Mouse (Mus musculus) ES-Bruce4 (cell line): Measurements from ENCODE around the gene Dnph1. TPM values are rescaled to one million over a fixed set of nuclear protein-coding genes. Genes with fewer than 3 reads are reported as not detected.

Experiments
- H3K27ac ChIP-seq: 2 replicates; pipeline ENCODE4 v1.5.1; 2012; ENCODE audit warnings: low read length, inconsistent platforms; ENCODE audit not compliant: insufficient read depth
- H3K27me3 ChIP-seq: 2 replicates; pipeline ENCODE4 v1.6.1; 2012; ENCODE audit warnings: mild to moderate bottlenecking, low read length, inconsistent platforms; ENCODE audit not compliant: control insufficient read depth, poor library complexity, insufficient read depth, severe bottlenecking
- H3K36me3 ChIP-seq: 2 replicates; pipeline ENCODE4 v1.6.1; 2012; ENCODE audit warnings: inconsistent platforms, mild to moderate bottlenecking, low read length, moderate library complexity; ENCODE audit not compliant: control insufficient read depth, poor library complexity, insufficient read depth, severe bottlenecking
- H3K4me1 ChIP-seq: one replicate; pipeline ENCODE4 v1.8.1; 2011; ENCODE audit warnings: low read length; ENCODE audit not compliant: control insufficient read depth, insufficient read depth
- H3K4me3 ChIP-seq: 2 replicates; pipeline ENCODE4 v1.5.1; 2011; ENCODE audit warnings: low read depth, mild to moderate bottlenecking, low read length
- H3K9ac ChIP-seq: 2 replicates; pipeline ENCODE4 v1.6.1; 2012; ENCODE audit warnings: low read depth, mild to moderate bottlenecking, inconsistent platforms; ENCODE audit not compliant: poor library complexity, severe bottlenecking
- H3K9me3 ChIP-seq: replicated peaks from 2 replicates; pipeline ENCODE4 v1.6.1; 2012; ENCODE audit warnings: mild to moderate bottlenecking, low read length, inconsistent platforms; ENCODE audit not compliant: control insufficient read depth, poor library complexity, insufficient read depth, severe bottlenecking
- CTCF ChIP-seq: IDR thresholded peaks from one replicate; pipeline ENCODE4 v1.8.1; 2011; ENCODE audit warnings: low read depth, low read length
- EP300 ChIP-seq: IDR thresholded peaks from 2 replicates; pipeline ENCODE4 v1.6.1; 2011; ENCODE audit warnings: low read depth, low read length; ENCODE audit not compliant: insufficient read depth
- POLR2A ChIP-seq: IDR thresholded peaks from one replicate; pipeline ENCODE4 v1.8.1; 2011; ENCODE audit warnings: low read length; ENCODE audit not compliant: insufficient read depth
- polyA plus RNA-seq: library from polyadenylated mRNA; stranded (reverse); fragments of >200 nt; gene quantifications from 2 replicates; pipeline ENCODE4 v1.2.4, GENCODE M21; 2011; ENCODE audit warnings: low read depth; ENCODE audit not compliant: missing spikeins, insufficient read depth, insufficient read length

Dnph1 gene
- polyA plus RNA-seq, 1 experiment: 24.1 TPM

DNA sequence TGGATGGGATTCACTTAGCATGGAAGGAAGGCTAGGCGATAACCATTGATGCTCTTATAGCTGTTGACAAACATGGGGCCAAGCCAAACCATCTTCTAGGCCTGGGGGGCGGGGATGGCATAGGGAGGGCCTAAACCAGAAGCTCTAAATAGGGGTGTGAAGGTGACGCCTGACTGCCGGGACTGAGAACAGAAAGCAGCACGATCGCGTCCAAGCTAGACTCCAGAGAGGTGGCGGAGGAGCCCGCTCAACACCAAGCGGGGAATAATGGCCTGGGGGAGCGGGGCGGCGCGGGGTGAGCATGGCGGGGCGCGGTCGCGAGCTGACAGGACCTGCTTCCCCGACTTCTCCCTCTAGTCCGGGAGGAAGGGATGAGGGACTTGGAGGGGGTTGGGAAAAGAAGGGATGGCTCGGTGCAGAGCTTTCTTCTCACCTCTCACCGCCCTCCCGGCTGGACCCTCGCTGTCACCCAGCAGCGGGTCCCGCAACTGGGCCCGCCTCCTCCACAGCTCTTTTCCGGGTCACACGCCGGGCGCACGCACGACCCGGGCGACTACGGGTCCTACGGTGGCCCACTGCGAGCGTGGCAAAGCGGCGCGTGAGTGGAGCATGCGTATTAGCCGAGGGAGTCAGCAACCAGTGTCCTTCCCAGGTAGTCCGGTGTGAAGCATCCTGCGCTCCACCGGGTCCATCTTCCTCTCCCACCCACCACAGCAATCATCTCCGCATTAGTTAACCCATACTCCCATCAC, 49.5 kb downstream of the Dnph1 start, which contains the start of gene Cul9:
TSS of gene Cul9 (minus strand) at position 576 of the 752 bp plus-strand sequence.
- Histone ChIP-seq H3K27ac (peak within 1 kb of the TSS; percentile 11; the same call in 1 of the 2 replicates), H3K4me3 (peak within 1 kb of the TSS; percentile 53), H3K9ac (peak within 1 kb of the TSS; percentile 54), H3K27me3 (no peaks in the 10 kb centered on the region), H3K9me3 (no peaks in the 10 kb centered on the region), H3K4me1 (peaks cover 6% of the 10 kb centered on the region), H3K36me3 (0 out of 2 replicates have a peak, but pooled peaks cover 4% of the 10 kb centered on the region)
- TF ChIP-seq EP300: no peak
- TF ChIP-seq CTCF: no peak
- TF ChIP-seq POLR2A: no peak

GRCm38 (mm10) chr17:46546591-46546990, 50.1 kb downstream of the Dnph1 start:
- Histone ChIP-seq H3K9ac (peak overlapping the region; percentile 54; the same call in 1 of the 2 replicates), H3K27me3 (no peaks in the 10 kb centered on the region)
- TF ChIP-seq EP300 (no peak), POLR2A (no peak), CTCF (no peak)

DNA sequence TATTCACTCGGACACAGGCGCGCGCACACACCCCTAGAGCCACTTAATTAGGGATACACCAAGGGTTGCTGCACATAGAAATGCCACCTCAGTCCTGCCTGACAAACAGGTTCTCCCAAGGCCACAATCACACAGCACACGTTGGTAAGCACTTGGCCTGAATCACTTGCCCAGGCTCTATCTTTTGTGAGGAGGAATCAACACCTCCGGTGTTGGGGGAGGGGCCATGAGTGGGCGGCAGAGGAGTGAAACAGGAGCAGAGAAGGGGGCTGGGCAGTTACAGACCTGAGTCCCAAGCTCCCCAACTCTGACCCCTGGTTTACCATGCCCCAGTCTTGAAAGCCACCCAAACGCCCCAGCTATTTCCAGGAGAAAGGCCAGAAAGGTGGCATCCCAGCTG, 50.5 kb downstream of the Dnph1 start:
- Histone ChIP-seq H3K36me3 (0 out of 2 replicates have a peak, but pooled peaks cover 4% of the 10 kb centered on the region), H3K27me3 (no peaks in the 10 kb centered on the region), H3K9me3 (no peaks in the 10 kb centered on the region), H3K4me3 (0 out of 2 replicates have a peak overlapping the region, but pooled peaks have one; percentile 5), H3K27ac (peak overlapping the region; percentile 11; the same call in 1 of the 2 replicates), H3K9ac (no peak overlapping the region), H3K4me1 (peaks cover 6% of the 10 kb centered on the region)
- TF ChIP-seq CTCF (no peak), POLR2A (no peak), EP300 (0 out of 2 replicates have a peak, but pooled peaks have one; percentile 37)

More at GRCm38 (mm10) chr17:46546591-46546990, 50.1 kb downstream of the Dnph1 start:
- no peaks in the 10 kb centered on the region for H3K9me3 ChIP-seq
- peak overlapping the region; percentile 53 for H3K4me3 ChIP-seq
- no peak overlapping the region for H3K27ac ChIP-seq
- H3K36me3 ChIP-seq: 0 out of 2 replicates have a peak, but pooled peaks cover 4% of the 10 kb centered on the region
- H3K4me1 ChIP-seq: peaks cover 6% of the 10 kb centered on the region

GRCm38 (mm10) chr17:46547923-46548322, 51.4 kb downstream of the Dnph1 start:
- TF ChIP-seq CTCF (no peak), POLR2A (no peak), EP300 (no peak)
- Histone ChIP-seq H3K9me3 (no peaks in the 10 kb centered on the region), H3K9ac (no peak overlapping the region), H3K27me3 (no peaks in the 10 kb centered on the region), H3K27ac (no peak overlapping the region), H3K36me3 (0 out of 2 replicates have a peak, but pooled peaks cover 4% of the 10 kb centered on the region), H3K4me1 (peaks cover 6% of the 10 kb centered on the region), H3K4me3 (no peak overlapping the region)

DNA sequence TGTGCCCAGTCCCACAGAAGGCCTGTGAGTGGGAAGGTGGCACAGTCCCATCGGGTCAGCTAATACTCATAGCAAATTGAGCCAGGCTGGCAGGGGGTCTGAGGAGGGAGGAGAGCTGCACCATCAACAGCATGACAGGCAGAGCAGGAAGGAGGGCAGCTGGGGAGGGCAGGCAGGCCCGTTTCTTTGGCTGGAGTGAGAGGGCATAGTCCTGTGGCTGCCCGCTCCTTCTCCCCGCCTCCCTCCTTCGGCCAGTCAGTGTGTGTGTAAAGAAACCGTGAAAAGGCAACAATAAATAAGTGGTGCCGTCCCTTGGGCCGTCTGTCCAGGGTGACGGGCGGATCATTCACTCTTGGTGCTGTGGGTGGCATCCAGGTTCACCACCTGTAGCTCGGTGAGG, 52.2 kb downstream of the Dnph1 start:
- peaks cover 10% of the 10 kb centered on the region for H3K4me1 ChIP-seq
- no peak overlapping the region for H3K27ac ChIP-seq
- no peak overlapping the region for H3K9ac ChIP-seq
- H3K4me3 ChIP-seq: no peak overlapping the region
- no peaks in the 10 kb centered on the region for H3K9me3 ChIP-seq
- H3K36me3 ChIP-seq: 0 out of 2 replicates have a peak, but pooled peaks cover 4% of the 10 kb centered on the region
- TF ChIP-seq EP300 (no peak), POLR2A (no peak), CTCF (no peak)
- no peaks in the 10 kb centered on the region for H3K27me3 ChIP-seq

DNA sequence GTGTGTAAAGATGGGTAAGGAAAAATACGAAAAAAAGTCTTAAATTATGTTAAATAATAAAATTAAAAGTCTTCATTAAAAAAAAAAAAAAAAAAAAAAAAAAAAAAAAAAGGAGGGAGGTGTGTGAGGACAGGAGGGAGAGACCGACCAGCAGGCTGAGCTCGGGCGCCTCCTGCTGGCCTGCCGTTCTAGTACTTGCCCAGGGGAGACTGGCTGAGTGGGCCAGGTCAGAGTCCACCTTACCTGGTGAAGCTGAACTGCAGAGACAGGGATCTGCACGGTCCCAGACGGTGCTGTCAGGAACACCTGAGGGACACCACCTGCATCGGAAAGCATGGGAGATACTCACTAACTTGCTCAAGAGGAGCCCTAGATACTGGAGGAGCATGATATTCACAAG, 52.7 kb downstream of the Dnph1 start:
- Histone ChIP-seq H3K27me3 (no peaks in the 10 kb centered on the region), H3K27ac (no peak overlapping the region), H3K9me3 (no peaks in the 10 kb centered on the region), H3K36me3 (0 out of 2 replicates have a peak, but pooled peaks cover 4% of the 10 kb centered on the region), H3K4me1 (peaks cover 10% of the 10 kb centered on the region), H3K4me3 (no peak overlapping the region), H3K9ac (no peak overlapping the region)
- peak; percentile 78 for TF ChIP-seq CTCF
- TF ChIP-seq POLR2A: no peak

Other genes starting within 250 kb of the Dnph1 start
- 106 and 133 TPM in 2 replicates for gene Polr1c, start 248.7 kb upstream of the Dnph1 start, polyA plus RNA-seq
- gene Yipf3, start 248.6 kb upstream of the Dnph1 start, polyA plus RNA-seq: 57.0 and 64.0 TPM in 2 replicates
- 0.57 and 0.68 TPM in 2 replicates for gene Lrrc73, start 243.2 kb upstream of the Dnph1 start, polyA plus RNA-seq
- gene Tjap1, start 213.7 kb upstream of the Dnph1 start, polyA plus RNA-seq: 71.5 and 75.2 TPM in 2 replicates
- gene Dlk2, start 199.3 kb upstream of the Dnph1 start, polyA plus RNA-seq: 0.91 and 1.3 TPM in 2 replicates
- 3.9 and 4.4 TPM in 2 replicates for gene Abcc10, start 168.4 kb upstream of the Dnph1 start, polyA plus RNA-seq
- 55.0 and 62.7 TPM in 2 replicates for gene Zfp318, start 113.0 kb upstream of the Dnph1 start, polyA plus RNA-seq
- 1.3 TPM in 1 of 2 replicates, not detected in the other for gene Crip3, start 67.8 kb upstream of the Dnph1 start, polyA plus RNA-seq
- gene Slc22a7, start 58.3 kb upstream of the Dnph1 start, polyA plus RNA-seq: 6.0 and 6.1 TPM in 2 replicates
- 0.90 and 1.3 TPM in 2 replicates for gene Ttbk1, start 9.0 kb upstream of the Dnph1 start, polyA plus RNA-seq
- gene Cul9, start 49.7 kb downstream of the Dnph1 start, polyA plus RNA-seq: 4.4 and 6.2 TPM in 2 replicates
- gene Srf, start 59.5 kb downstream of the Dnph1 start, polyA plus RNA-seq: 40.5 and 42.0 TPM in 2 replicates
- 110 and 113 TPM in 2 replicates for gene Ptk7, start 132.8 kb downstream of the Dnph1 start, polyA plus RNA-seq
- 10.1 TPM in 2 replicates for gene Klc4, start 149.3 kb downstream of the Dnph1 start, polyA plus RNA-seq
- 65.8 and 70.9 TPM in 2 replicates for gene Mrpl2, start 149.5 kb downstream of the Dnph1 start, polyA plus RNA-seq
- 67.1 and 74.8 TPM in 2 replicates for gene Cul7, start 153.6 kb downstream of the Dnph1 start, polyA plus RNA-seq
- 48.5 and 60.2 TPM in 2 replicates for gene Rrp36, start 177.6 kb downstream of the Dnph1 start, polyA plus RNA-seq
- gene Mea1, start 182.1 kb downstream of the Dnph1 start, polyA plus RNA-seq: 142 and 147 TPM in 2 replicates
- 90.3 and 97.7 TPM in 2 replicates for gene Klhdc3, start 184.2 kb downstream of the Dnph1 start, polyA plus RNA-seq
- 97.3 and 99.4 TPM in 2 replicates for gene Ppp2r5d, start 208.4 kb downstream of the Dnph1 start, polyA plus RNA-seq
- 13.0 and 13.4 TPM in 2 replicates for gene Pex6, start 214.8 kb downstream of the Dnph1 start, polyA plus RNA-seq
- 3.9 and 4.1 TPM in 2 replicates for gene Gnmt, start 232.5 kb downstream of the Dnph1 start, polyA plus RNA-seq